Mouse (Mus musculus) midbrain, embryonic 10.5 days (tissue): ENCODE results near the gene Iqcd. TPM values are rescaled to one million over a fixed set of nuclear protein-coding genes. Genes with fewer than 3 reads are reported as not detected.

Experiments
- DNase-seq: peaks from one replicate; pipeline ENCODE4 v3.0.0-alpha.2; 2017; ENCODE audit warnings: low spot score
- H3K27ac ChIP-seq: fragments of 300-500 bp; sonication (generic); replicated peaks from 2 replicates; pipeline ENCODE4 v1.5.1; 2016; ENCODE audit warnings: mild to moderate bottlenecking
- H3K27me3 ChIP-seq: fragments of 300-500 bp; sonication (generic); 2 replicates; pipeline ENCODE4 v1.6.1; 2016; ENCODE audit warnings: low read depth, mild to moderate bottlenecking; ENCODE audit not compliant: poor library complexity, severe bottlenecking
- H3K36me3 ChIP-seq: fragments of 300-500 bp; sonication (generic); 2 replicates; pipeline ENCODE4 v1.6.1; 2016; ENCODE audit warnings: mild to moderate bottlenecking, moderate library complexity
- H3K4me1 ChIP-seq: fragments of 300-500 bp; sonication (generic); 2 replicates; pipeline ENCODE4 v1.6.1; 2016
- H3K4me3 ChIP-seq: fragments of 300-500 bp; sonication (generic); 2 replicates; pipeline ENCODE4 v1.5.1; 2016; ENCODE audit warnings: mild to moderate bottlenecking, moderate library complexity
- H3K9me3 ChIP-seq: fragments of 300-500 bp; sonication (generic); replicated peaks from 2 replicates; pipeline ENCODE4 v1.6.1; 2016; ENCODE audit warnings: mild to moderate bottlenecking
- WGBS: fragments of 180-500 bp; shearing (Covaris S2); methylation state at CpG from one replicate; pipeline ENCODE4 v1.1.7; 2016; 5-methylcytosine and 5-hydroxymethylcytosine counted together
- polyA plus RNA-seq: library from polyadenylated mRNA; unstranded; fragments of >200 nt; fragmentation: Nextera tagmentation; extraction: Ambion mirVana; gene quantifications from 2 replicates; pipeline ENCODE4 v1.2.1, GENCODE M21; 2016

Iqcd gene
- polyA plus RNA-seq, 1 experiment from 2014 or later: 0.95 TPM

DNA sequence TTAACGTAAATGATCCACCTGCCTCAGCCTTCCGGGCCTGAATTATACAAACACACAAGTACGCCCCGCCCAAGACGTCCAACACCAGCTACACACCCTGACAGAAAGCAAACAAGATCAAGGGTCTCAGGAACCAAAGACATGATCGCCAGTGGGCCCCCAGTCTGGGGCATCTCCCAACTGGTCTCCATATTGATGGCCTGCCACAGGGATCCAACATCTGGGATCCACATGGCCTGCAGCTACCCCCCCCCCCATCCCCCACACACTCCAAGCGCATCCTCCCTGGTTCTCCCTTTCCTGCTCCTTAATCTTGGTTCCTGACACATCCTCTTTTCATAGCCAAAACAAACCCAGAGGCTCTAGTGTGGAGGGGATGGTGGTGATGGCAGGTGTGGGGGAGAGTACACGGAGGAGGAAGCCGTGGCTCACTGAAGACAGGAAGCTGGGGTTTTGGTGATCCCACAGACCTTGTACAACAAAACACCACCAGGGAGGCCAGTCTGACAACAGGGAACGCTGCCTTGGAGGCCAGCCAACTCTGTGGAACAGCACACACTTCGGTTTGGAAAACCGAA is 10.2 kb upstream of the Iqcd start:
- Histone ChIP-seq H3K4me3 (no peak overlapping the region), H3K27ac (peak overlapping the region; percentile 64), H3K4me1 (peaks cover 29% of the 10 kb centered on the region), H3K36me3 (peaks cover 32% of the 10 kb centered on the region), H3K27me3 (no peaks in the 10 kb centered on the region), H3K9me3 (no peaks in the 10 kb centered on the region)
- WGBS: 71% methylated on average over 12 of the region's 12 CpGs
- no peak for DNase-seq

DNA sequence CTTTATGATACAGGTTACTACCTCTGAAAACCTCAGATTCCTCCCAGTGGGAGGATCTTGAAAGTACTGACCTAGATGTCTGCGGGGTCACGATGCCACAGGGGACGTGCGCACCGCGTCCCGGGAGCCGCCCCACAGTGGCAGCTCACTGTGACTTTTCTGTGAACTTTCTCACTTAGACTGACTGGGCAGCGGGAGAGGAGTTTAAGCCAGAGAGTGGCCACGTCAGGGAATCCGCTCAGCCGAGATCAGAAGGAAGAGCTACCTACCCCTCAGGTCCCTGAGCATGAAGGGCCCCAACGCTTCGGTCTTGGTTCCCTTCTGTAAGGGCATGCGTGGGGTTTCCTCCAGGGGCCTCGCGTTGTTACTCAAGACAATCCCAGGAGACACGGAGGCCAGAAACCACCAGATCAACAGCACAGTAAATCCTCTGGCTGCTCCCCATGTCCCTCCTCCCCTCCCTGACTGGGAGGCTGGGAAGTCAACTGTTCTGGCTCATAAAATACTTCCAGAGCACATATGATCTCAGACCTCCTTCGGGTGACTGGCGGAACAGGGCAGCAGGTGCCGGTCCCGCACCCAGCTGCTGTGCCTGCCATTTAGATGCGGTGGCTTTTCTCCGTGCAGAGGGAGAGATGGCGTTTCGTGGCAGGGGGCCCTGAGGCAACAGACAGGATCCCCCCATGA is 9.5 kb upstream of the Iqcd start:
- no peaks in the 10 kb centered on the region for H3K27me3 ChIP-seq
- peak overlapping the region; percentile 64 for H3K27ac ChIP-seq
- H3K9me3 ChIP-seq: no peaks in the 10 kb centered on the region
- WGBS: 76% methylated on average over 26 of the region's 26 CpGs
- peaks cover 31% of the 10 kb centered on the region for H3K4me1 ChIP-seq
- peaks cover 39% of the 10 kb centered on the region for H3K36me3 ChIP-seq
- DNase-seq: no peak
- H3K4me3 ChIP-seq: no peak overlapping the region

DNA sequence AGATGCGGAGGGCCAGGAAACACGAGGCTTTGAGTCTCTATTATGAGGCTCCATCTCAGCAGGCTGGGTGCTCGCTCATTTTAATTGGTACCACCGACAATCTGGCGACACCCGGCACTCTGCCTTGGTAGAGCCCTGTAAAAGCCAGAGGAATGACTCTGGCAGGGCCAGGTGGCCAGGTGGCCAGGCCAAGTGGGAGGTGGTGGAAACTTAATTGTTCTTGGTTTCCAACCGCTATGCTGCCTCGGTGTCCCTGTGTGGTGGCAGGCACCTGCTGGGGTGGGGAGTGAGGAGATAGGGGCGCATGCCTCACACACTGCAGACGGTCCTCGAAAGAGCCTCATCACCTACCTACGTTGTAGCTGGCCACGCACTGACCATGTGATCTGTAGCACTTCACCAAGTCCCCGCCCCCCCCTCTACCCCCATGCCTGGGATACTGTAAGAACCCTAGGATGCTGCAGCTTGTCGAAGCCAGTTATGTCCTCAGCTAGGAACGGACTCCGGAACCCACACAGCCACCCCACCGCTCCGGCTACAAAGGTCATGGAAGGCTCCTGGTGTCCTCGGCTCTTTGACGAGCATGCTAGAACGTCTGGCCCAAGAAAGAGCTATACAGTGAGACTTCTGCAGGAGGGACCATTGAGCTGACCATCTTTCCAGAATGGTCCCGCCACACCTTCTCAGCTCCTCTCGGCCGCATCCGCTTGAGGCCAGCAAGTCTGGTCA is 8.8 kb upstream of the Iqcd start:
- Histone ChIP-seq H3K27ac (peak overlapping the region; percentile 64; the same call in 1 of the 2 replicates), H3K36me3 (peaks cover 45% of the 10 kb centered on the region), H3K4me1 (peaks cover 38% of the 10 kb centered on the region), H3K9me3 (no peaks in the 10 kb centered on the region), H3K27me3 (no peaks in the 10 kb centered on the region), H3K4me3 (no peak overlapping the region)
- 90% methylated on average over 26 of the region's 26 CpGs for WGBS
- DNase-seq: no peak

DNA sequence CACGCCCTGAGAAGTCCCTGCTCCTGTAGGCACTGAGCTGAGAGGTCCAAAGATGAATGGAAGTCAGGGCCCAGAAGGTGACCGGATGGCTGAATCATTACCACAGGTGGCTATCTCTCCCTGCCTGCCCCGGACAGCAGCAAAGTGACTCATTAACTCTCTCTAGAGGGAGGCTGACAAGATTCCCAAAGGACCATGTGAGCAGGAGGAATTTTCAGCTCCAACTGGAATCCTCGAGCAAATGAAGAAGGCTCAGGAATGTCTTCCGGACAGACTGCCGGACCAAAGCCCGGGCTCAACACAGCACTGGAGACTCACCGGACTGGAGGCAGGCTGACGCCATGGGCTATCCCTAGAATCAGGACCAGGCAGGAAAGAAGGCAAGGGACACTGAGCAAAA is 6.8 kb upstream of the Iqcd start:
- Histone ChIP-seq H3K27me3 (peaks cover 10% of the 10 kb centered on the region; the same call in 1 of the 2 replicates), H3K27ac (no peak overlapping the region), H3K4me3 (no peak overlapping the region), H3K4me1 (peaks cover 52% of the 10 kb centered on the region), H3K9me3 (no peaks in the 10 kb centered on the region), H3K36me3 (peaks cover 45% of the 10 kb centered on the region)
- DNase-seq: no peak
- 91% methylated on average over 9 of the region's 9 CpGs for WGBS

DNA sequence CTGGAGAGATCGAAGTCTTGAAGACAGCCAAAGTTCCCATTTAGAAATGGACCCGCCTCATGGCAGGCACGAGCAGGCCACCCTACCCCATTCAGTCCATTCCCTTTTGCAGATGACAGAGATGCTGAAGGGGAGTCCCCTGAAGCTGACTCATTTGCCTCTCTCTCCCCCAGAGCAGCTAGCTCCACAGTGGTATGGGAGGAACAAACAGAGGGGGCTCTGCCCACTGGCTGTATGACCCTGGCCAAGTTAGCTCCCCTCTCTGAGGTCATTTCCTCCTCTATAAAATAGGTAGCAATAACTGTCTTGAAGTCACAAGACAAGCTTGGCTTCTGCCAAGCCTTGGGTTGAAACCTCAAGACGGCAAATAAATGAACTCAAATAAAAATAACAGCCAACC is 5.3 kb upstream of the Iqcd start:
- Histone ChIP-seq H3K27ac (no peak overlapping the region), H3K36me3 (peaks cover 45% of the 10 kb centered on the region), H3K4me3 (no peak overlapping the region), H3K27me3 (peaks cover 18% of the 10 kb centered on the region), H3K4me1 (peaks cover 60% of the 10 kb centered on the region), H3K9me3 (no peaks in the 10 kb centered on the region)
- no peak for DNase-seq
- WGBS: 90% methylated on average over 4 of the region's 4 CpGs

DNA sequence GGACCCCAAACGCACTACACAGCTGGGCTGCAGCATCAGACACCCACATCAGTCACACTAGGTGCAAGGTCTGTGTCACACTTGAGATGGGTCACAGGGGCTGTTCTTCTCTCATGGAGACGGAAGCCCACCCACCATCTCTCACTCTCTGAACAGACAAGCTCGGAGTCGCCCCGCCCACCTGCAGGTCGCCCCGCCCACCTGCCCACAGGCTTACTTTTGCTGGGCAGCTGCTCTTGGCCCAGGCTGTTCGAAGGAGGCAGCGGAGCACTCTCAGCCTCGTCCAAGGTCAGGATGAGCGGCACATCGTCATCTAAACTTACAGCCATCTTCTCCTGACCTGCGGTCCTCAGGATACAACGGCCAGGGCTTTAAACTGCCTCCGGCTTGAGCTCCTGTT is 3.8 kb upstream of the Iqcd start:
- peak overlapping the region; percentile 17; the same call in 1 of the 2 replicates for H3K27ac ChIP-seq
- no peak overlapping the region for H3K4me3 ChIP-seq
- peaks cover 51% of the 10 kb centered on the region for H3K4me1 ChIP-seq
- 40% methylated on average over 15 of the region's 15 CpGs for WGBS
- H3K27me3 ChIP-seq: peaks cover 18% of the 10 kb centered on the region
- no peaks in the 10 kb centered on the region for H3K9me3 ChIP-seq
- H3K36me3 ChIP-seq: peaks cover 40% of the 10 kb centered on the region
- DNase-seq: no peak

DNA sequence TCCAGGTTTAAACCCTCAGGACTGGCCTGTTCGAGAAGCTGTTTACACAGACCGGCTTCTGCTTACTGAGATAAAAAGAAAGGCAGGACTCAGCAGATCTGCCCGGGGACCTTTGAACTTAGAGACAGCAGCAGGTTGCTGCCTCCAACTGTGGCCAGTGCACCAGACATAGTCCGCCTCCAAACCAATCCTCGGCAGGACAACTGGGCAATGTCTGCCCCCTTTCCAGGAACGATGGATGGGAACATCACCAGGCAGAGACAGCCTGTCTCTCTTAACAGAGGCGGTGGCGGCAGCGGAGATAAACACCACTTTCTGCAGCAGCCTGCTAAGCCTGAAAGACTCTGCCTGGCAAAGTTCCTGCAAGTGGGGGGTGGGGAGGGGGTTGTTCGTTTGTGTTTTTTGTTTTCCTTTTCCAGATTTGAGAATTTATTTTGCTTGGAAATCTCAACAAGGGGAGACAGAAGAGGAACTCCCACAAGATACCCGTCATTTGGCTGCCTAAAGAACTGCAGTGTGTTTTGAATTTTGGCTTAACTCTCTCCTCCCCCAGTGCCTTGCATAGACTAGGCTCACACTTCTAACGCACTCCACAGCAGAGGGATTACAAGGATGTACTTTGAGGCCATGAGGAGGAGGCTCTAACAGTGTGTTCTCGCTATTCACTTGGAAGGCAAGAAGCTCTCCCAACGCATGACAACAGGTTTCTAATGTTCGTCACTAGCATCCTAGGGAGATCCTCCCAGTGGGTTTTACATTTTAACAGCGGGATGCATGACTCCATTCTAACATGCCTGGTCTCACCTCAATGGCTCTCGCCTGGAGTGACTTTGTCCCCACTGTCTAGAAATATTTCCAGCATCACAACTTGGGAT is 1.8 kb upstream of the Iqcd start:
- 12% methylated on average over 17 of the region's 17 CpGs for WGBS
- no peak for DNase-seq
- Histone ChIP-seq H3K4me1 (peaks cover 45% of the 10 kb centered on the region), H3K9me3 (no peaks in the 10 kb centered on the region), H3K4me3 (peak overlapping the region; percentile 75), H3K36me3 (peaks cover 25% of the 10 kb centered on the region), H3K27ac (peak overlapping the region; percentile 88), H3K27me3 (peaks cover 18% of the 10 kb centered on the region)

DNA sequence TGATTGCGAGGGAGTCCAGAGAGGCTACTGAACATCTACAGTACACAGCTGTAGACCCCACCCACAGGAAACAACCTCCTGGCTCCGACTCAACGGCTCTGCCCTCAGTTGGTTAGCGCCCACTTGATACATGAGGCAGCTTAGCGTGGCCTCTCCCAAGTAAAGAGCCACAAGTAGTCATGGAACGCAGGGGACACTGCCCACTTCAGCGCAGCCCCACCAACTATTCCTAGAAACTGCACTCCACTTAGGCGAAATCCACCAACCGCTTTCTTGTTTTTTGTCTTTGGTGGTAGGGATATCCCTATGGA is 1.2 kb upstream of the Iqcd start:
- Histone ChIP-seq H3K27me3 (peaks cover 18% of the 10 kb centered on the region), H3K9me3 (no peaks in the 10 kb centered on the region), H3K4me3 (peak overlapping the region; percentile 75), H3K36me3 (peaks cover 22% of the 10 kb centered on the region), H3K4me1 (peaks cover 45% of the 10 kb centered on the region), H3K27ac (peak overlapping the region; percentile 88)
- no peak for DNase-seq
- 35% methylated on average over 9 of the region's 9 CpGs for WGBS

DNA sequence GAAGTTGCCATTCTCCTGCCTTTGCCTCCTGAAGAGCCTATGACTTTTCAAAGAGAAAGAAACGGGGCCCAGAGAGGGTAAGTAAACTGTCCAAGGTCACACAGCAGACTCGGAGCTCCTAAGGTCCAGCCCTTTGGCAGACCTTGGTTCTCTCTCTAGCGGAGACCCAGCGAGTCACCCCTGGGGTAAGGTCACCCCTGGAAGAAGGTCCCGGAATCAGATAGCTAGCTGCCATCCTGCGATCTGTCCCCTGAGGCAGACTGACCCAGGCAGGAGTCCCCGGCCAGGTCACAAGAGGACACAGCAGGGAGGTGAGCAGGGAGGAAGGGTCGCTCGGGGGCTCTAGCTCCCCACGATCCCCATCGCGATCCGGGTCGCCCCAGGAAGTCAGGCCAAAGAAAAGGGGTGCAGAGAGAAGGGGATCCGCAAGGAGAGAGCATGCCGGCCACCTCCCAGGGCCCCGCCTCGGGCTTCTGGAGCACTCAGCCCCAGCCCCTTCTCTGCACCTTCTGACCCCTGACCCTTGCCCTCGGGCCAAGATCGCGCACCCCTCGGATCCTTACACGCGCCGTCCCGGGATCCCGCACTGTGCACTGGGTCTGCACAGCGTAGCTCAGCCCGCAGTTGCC is 762 bp upstream of the Iqcd start:
- peaks cover 18% of the 10 kb centered on the region for H3K36me3 ChIP-seq
- DNase-seq: no peak
- peak overlapping the region; percentile 75 for H3K4me3 ChIP-seq
- H3K4me1 ChIP-seq: peaks cover 45% of the 10 kb centered on the region
- 2% methylated on average over 29 of the region's 29 CpGs for WGBS
- peak overlapping the region; percentile 88 for H3K27ac ChIP-seq
- H3K27me3 ChIP-seq: peaks cover 18% of the 10 kb centered on the region
- H3K9me3 ChIP-seq: no peaks in the 10 kb centered on the region

DNA sequence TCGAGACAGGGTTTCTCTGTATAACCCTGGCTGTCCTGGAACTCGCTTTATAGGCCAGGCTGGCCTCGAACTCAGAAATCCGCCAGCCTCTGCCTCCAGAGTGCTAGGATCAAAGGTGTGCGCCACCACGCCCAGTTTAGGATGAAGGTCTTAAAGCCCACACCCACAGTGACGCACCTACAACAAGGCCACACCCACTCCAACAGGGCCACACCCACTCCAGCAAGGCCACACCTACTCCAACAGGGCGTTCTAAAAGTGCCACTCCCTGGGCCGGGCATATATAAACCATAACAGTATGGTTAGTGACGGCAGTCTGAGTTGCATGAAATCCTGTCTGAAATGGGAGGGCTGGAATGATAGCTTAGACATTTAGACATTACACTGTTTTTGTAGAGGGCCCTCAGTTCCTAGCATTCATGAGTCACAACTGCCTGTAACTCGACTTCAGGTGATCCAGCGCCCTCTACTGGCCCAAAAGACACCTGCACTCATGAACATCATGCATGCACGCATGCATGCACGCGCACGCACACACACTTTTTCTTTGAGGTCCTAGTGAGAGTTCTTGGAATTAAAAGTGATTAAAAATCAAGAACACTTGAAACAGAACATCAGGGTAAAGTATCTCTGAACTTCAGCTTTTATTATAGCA is 1.7 kb downstream of the Iqcd start:
- Histone ChIP-seq H3K27ac (no peak overlapping the region), H3K9me3 (no peaks in the 10 kb centered on the region), H3K4me1 (peaks cover 34% of the 10 kb centered on the region), H3K27me3 (peaks cover 18% of the 10 kb centered on the region), H3K36me3 (no peaks in the 10 kb centered on the region), H3K4me3 (no peak overlapping the region)
- WGBS: 76% methylated on average over 16 of the region's 16 CpGs
- no peak for DNase-seq

DNA sequence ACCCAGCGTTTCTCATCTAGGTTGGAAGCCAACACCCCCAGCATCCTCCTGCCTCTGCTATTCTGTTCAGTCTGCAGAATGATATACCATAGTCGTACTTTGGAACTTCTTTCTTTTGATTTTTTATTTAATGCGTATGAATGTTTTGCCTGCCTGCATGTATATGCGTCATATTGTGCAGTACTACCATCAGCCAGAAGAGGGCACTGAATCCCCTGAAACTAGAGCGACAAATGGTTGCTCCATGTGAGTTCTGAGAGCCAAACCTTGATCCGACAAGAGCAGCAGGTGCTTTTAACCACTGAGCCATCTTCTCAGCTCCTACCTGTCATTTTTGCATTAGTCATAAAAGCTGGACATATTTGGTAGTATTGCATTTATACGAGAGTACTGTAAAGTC is 3.3 kb downstream of the Iqcd start:
- peaks cover 22% of the 10 kb centered on the region for H3K4me1 ChIP-seq
- H3K36me3 ChIP-seq: no peaks in the 10 kb centered on the region
- no peak overlapping the region for H3K4me3 ChIP-seq
- no peak overlapping the region for H3K27ac ChIP-seq
- no peaks in the 10 kb centered on the region for H3K9me3 ChIP-seq
- peaks cover 7% of the 10 kb centered on the region; the same call in 1 of the 2 replicates for H3K27me3 ChIP-seq
- no peak for DNase-seq
- WGBS: 69% methylated on average over 7 of the region's 7 CpGs

DNA sequence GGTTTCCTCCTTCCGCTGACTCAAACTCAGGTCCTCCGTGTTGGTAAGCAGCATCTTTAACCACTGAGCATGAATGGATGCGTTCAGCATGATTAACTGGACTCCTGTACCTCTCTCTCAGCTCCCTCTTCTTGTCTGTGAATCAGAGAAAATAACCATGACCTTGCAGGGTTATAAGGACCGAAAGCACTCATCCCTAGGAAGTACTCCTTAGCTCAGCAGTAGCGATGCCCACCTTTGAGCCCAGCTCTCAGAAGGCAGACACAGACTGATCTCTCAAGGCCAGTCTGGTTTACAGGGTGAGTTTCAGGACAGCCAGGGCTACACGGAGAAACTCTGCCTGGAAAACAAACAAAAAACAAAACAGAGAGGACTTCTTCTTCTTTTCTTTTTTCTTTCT is 5.7 kb downstream of the Iqcd start:
- Histone ChIP-seq H3K36me3 (no peaks in the 10 kb centered on the region), H3K9me3 (no peaks in the 10 kb centered on the region), H3K27me3 (no peaks in the 10 kb centered on the region), H3K27ac (no peak overlapping the region), H3K4me3 (no peak overlapping the region), H3K4me1 (0 out of 2 replicates have a peak, but pooled peaks cover 3% of the 10 kb centered on the region)
- WGBS: 84% methylated on average over 6 of the region's 6 CpGs
- DNase-seq: no peak
